Mouse (Mus musculus) heart, postnatal 36 days (tissue): ENCODE measurements around the gene 1700020L24Rik. TPM values are rescaled to one million over a fixed set of nuclear protein-coding genes. Genes with fewer than 3 reads are reported as not detected.

ENCODE experiments used
- DNase-seq, 2 experiments: peaks; one replicate each; pipeline ENCODE4 v3.0.0; 2021 to 2022
- intact Hi-C: fragments of 180-260 bp; cut with DNase I; formaldehyde crosslinking; loops from one replicate; pipeline ENCODE4 v1.15.1; 2025
- total RNA-seq, 2 experiments: library from RNA; stranded (reverse); gene quantifications; 2 replicates each; pipeline ENCODE4 v1.2.3; 2021

Gene 1700020L24Rik
- total RNA-seq, 2 experiments from 2014 or later = not detected

- intact Hi-C loops = no loop called here
- peak; percentile 76 to 79 for DNase-seq
These were observed 29.7 kb downstream of the 1700020L24Rik start for GRCm38 (mm10) chr11:83467120-83467652.

GRCm38 (mm10) chr11:83468765-83469164, 31.3 kb downstream of the 1700020L24Rik start:
- DNase-seq = no peak
- intact Hi-C loops = no loop called here

- intact Hi-C loops = loop anchor here (1.0 kb wide), 1 partner anchor 31 kb away; no protein-coding TSS in a partner anchor
These were observed 34.3 kb downstream of the 1700020L24Rik start for GRCm38 (mm10) chr11:83471766-83472165.

GRCm38 (mm10) chr11:83472324-83473234, 35.1 kb downstream of the 1700020L24Rik start, which contains the start of gene Taf15:
TSS of gene Taf15 (plus strand) at chr11:83473086.
- peak; percentile 98 to 99 for DNase-seq
- intact Hi-C loops = loop anchor here (1.0 kb wide), 1 partner anchor 32 kb away; no protein-coding TSS in a partner anchor

More at GRCm38 (mm10) chr11:83471766-83472165, 34.3 kb downstream of the 1700020L24Rik start:
- DNase-seq = no peak

- intact Hi-C loops = no loop called here
- no peak for DNase-seq
These were observed 35.9 kb downstream of the 1700020L24Rik start for GRCm38 (mm10) chr11:83473235-83474016.

Other genes with a start within 250 kb of the 1700020L24Rik start
- gene Slfn3, start 246.3 kb upstream of the 1700020L24Rik start, total RNA-seq = 1 to 10 TPM; 3.1 to 4.1 TPM
- gene Slfn14, start 151.0 kb upstream of the 1700020L24Rik start, total RNA-seq = under 1 TPM; 0.11 TPM
- gene Ap2b1, start 138.7 kb upstream of the 1700020L24Rik start, total RNA-seq = 10 to 100 TPM; 44.9 to 46.1 TPM
- gene Pex12, start 135.1 kb upstream of the 1700020L24Rik start, total RNA-seq = 10 to 100 TPM in 1 of 2 experiments, 1 to 10 TPM in 1; 7.9 to 11.8 TPM
- gene Rasl10b, start 28.5 kb upstream of the 1700020L24Rik start, total RNA-seq = 10 to 100 TPM; 45.8 to 69.1 TPM
- not detected for gene Gas2l2, start 8.2 kb upstream of the 1700020L24Rik start, total RNA-seq
- 1 to 10 TPM; 4.6 to 6.6 TPM for gene Mmp28, start 25.4 kb downstream of the 1700020L24Rik start, total RNA-seq
- 10 to 100 TPM; 35.2 to 40.8 TPM for gene Taf15, start 35.4 kb downstream of the 1700020L24Rik start, total RNA-seq
- not detected for gene Heatr9, start 84.5 kb downstream of the 1700020L24Rik start, total RNA-seq
- gene Ccl5, start 92.8 kb downstream of the 1700020L24Rik start, total RNA-seq = under 1 TPM in 1 of 2 experiments, not detected in 1; 0.83 TPM
- gene Ccl9, start 141.0 kb downstream of the 1700020L24Rik start, total RNA-seq = 10 to 100 TPM in 1 of 2 experiments, 1 to 10 TPM in 1; 6.4 to 16.6 TPM
- 10 to 100 TPM; 11.3 to 24.4 TPM for gene Ccl6, start 155.4 kb downstream of the 1700020L24Rik start, total RNA-seq
- gene Rpl9-ps1, start 207.9 kb downstream of the 1700020L24Rik start, total RNA-seq = not detected
- not detected for gene Ccl3, start 211.7 kb downstream of the 1700020L24Rik start, total RNA-seq
- gene Ccl4, start 224.9 kb downstream of the 1700020L24Rik start, total RNA-seq = not detected